Mouse (Mus musculus) small intestine, adult 2 months (tissue): ENCODE data around the gene Mtch1. TPM values are rescaled to one million over a fixed set of nuclear protein-coding genes. Genes with fewer than 3 reads are reported as not detected.

Source experiments
- H3K27ac ChIP-seq: fragments of 200-500 bp; 2 replicates; pipeline ENCODE4 v1.5.1; 2012; ENCODE audit warnings: low read depth, low read length, control low read depth, inconsistent platforms; ENCODE audit not compliant: insufficient read depth
- H3K27me3 ChIP-seq: fragments of 200-500 bp; 2 replicates; pipeline ENCODE4 v1.6.1; 2012; ENCODE audit warnings: mild to moderate bottlenecking, moderate library complexity, low read length, inconsistent platforms; ENCODE audit not compliant: control insufficient read depth, insufficient read depth
- H3K36me3 ChIP-seq: fragments of 200-500 bp; 2 replicates; pipeline ENCODE4 v1.6.1; 2012; ENCODE audit warnings: mild to moderate bottlenecking, low read length, control low read depth, inconsistent platforms; ENCODE audit not compliant: control insufficient read depth, insufficient read depth
- H3K4me1 ChIP-seq: fragments of 200-500 bp; 2 replicates; pipeline ENCODE4 v1.6.1; 2012; ENCODE audit warnings: low read length, inconsistent platforms, mixed read lengths; ENCODE audit not compliant: control insufficient read depth, insufficient read depth, insufficient read length
- H3K4me3 ChIP-seq: fragments of 200-500 bp; 2 replicates; pipeline ENCODE4 v1.5.1; 2012; ENCODE audit warnings: low read depth, mild to moderate bottlenecking, control low read depth, inconsistent platforms, low read length, moderate library complexity
- CTCF ChIP-seq: fragments of 200-500 bp; IDR thresholded peaks from 2 replicates; pipeline ENCODE4 v1.5.1; 2012; ENCODE audit warnings: low read depth, mild to moderate bottlenecking, control low read depth, inconsistent platforms, low read length, moderate library complexity, mixed read lengths; ENCODE audit not compliant: insufficient replicate concordance, insufficient read length; ENCODE audit errors: extremely low read depth
- POLR2A ChIP-seq: fragments of 200-500 bp; IDR thresholded peaks from 2 replicates; pipeline ENCODE4 v1.6.1; 2012; ENCODE audit warnings: low read depth, mild to moderate bottlenecking, control low read depth, inconsistent platforms, low read length, moderate library complexity
- WGBS: fragments of 180-500 bp; shearing (Covaris S2); methylation state at CpG from one replicate; pipeline ENCODE4 v1.1.7; 2018; 5-methylcytosine and 5-hydroxymethylcytosine counted together
- polyA plus RNA-seq: library from polyadenylated mRNA; depleted of rRNA; stranded (reverse); fragments of >200 nt; gene quantifications from 2 replicates; pipeline ENCODE4 v1.2.3, GENCODE M21; 2012

The Mtch1 gene
- polyA plus RNA-seq, 1 experiment: 260 TPM

DNA sequence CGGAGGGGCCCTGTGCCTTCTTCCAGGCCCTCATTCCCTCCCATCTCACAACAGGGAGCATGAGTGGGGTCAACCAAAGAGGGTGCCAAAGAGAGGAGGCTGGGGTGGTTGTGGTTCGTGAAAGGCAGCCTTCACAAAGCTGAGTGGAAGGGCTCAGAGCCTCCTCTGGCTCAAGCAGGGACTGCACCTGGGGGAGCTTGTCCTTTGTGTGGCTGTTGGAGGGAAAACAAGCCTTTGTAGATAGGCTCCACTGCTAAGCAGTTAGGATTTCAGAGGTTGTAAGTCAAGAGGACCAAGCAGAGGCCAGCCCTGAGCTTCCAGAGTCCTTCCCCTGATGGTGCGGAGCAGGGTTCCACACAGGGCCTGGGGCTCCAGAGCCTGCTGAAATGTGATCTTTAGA lies 44.6 kb downstream of the Mtch1 start:
- Histone ChIP-seq H3K36me3 (peaks cover 35% of the 10 kb centered on the region), H3K4me3 (no peak overlapping the region), H3K4me1 (peaks cover 7% of the 10 kb centered on the region), H3K27me3 (no peaks in the 10 kb centered on the region), H3K27ac (no peak overlapping the region)
- TF ChIP-seq CTCF (no peak), POLR2A (no peak)
- WGBS: 78% methylated on average over 3 of the region's 3 CpGs

- 88% methylated on average over 5 of the region's 5 CpGs for WGBS
- Histone ChIP-seq H3K27me3 (no peaks in the 10 kb centered on the region), H3K4me1 (peaks cover 7% of the 10 kb centered on the region), H3K4me3 (no peak overlapping the region), H3K36me3 (peaks cover 41% of the 10 kb centered on the region), H3K27ac (no peak overlapping the region)
- TF ChIP-seq CTCF: no peak
- TF ChIP-seq POLR2A: no peak
Observed at GRCm38 (mm10) chr17:29302149-29302548, 45.6 kb downstream of the Mtch1 start.

- H3K4me1 ChIP-seq: peaks cover 7% of the 10 kb centered on the region
- no peak for TF ChIP-seq POLR2A
- TF ChIP-seq CTCF: no peak
- no peak overlapping the region for H3K27ac ChIP-seq
- H3K27me3 ChIP-seq: no peaks in the 10 kb centered on the region
- WGBS: 96% methylated on average over 6 of the region's 6 CpGs
- peaks cover 42% of the 10 kb centered on the region for H3K36me3 ChIP-seq
- no peak overlapping the region for H3K4me3 ChIP-seq
Observed at GRCm38 (mm10) chr17:29301421-29301820, 46.3 kb downstream of the Mtch1 start.

- H3K27ac ChIP-seq: no peak overlapping the region
- 89% methylated on average over 7 of the region's 7 CpGs for WGBS
Observed at GRCm38 (mm10) chr17:29300926-29301325, 46.8 kb downstream of the Mtch1 start.

GRCm38 (mm10) chr17:29299282-29299681 lies 48.5 kb downstream of the Mtch1 start:
- H3K27me3 ChIP-seq: no peaks in the 10 kb centered on the region
- H3K4me3 ChIP-seq: no peak overlapping the region
- peaks cover 51% of the 10 kb centered on the region for H3K36me3 ChIP-seq
- peaks cover 7% of the 10 kb centered on the region; the same call in 1 of the 2 replicates for H3K4me1 ChIP-seq
- TF ChIP-seq POLR2A (no peak), CTCF (no peak)
- H3K27ac ChIP-seq: no peak overlapping the region
- WGBS: 96% methylated on average over 4 of the region's 4 CpGs

More at GRCm38 (mm10) chr17:29300926-29301325, 46.8 kb downstream of the Mtch1 start:
- H3K27me3 ChIP-seq: no peaks in the 10 kb centered on the region
- TF ChIP-seq CTCF: no peak
- H3K36me3 ChIP-seq: peaks cover 46% of the 10 kb centered on the region
- H3K4me1 ChIP-seq: peaks cover 7% of the 10 kb centered on the region
- no peak overlapping the region for H3K4me3 ChIP-seq

- no peak for TF ChIP-seq POLR2A
- TF ChIP-seq CTCF: no peak
- WGBS: 86% methylated on average over 6 of the region's 6 CpGs
- H3K4me1 ChIP-seq: peaks cover 14% of the 10 kb centered on the region; the same call in 1 of the 2 replicates
- H3K4me3 ChIP-seq: no peak overlapping the region
- H3K36me3 ChIP-seq: peaks cover 52% of the 10 kb centered on the region
- no peaks in the 10 kb centered on the region for H3K27me3 ChIP-seq
- no peak overlapping the region for H3K27ac ChIP-seq
Observed at GRCm38 (mm10) chr17:29297813-29298212, 49.9 kb downstream of the Mtch1 start.

GRCm38 (mm10) chr17:29297321-29297720 lies 50.4 kb downstream of the Mtch1 start:
- H3K4me1 ChIP-seq: peaks cover 14% of the 10 kb centered on the region; the same call in 1 of the 2 replicates
- no peak overlapping the region for H3K4me3 ChIP-seq
- H3K27me3 ChIP-seq: no peaks in the 10 kb centered on the region
- H3K36me3 ChIP-seq: peaks cover 52% of the 10 kb centered on the region
- no peak overlapping the region for H3K27ac ChIP-seq
- WGBS: 83% methylated on average over 10 of the region's 10 CpGs
- no peak for TF ChIP-seq POLR2A
- TF ChIP-seq CTCF: no peak
